Mouse (Mus musculus): ENCODE measurements around the gene Decr2.
A peak's percentile ranks its signal among the peaks of the same experiment; 100 is the strongest.
"Not testable (repeated sequence)": the region's sequence is repeated elsewhere in the genome, so short reads cannot be mapped to it uniquely, and the experiment has no call there.

Gene Decr2

GRCm38 (mm10) chr17:26064916-26065315 is 25.2 kb downstream of the Decr2 start:
- DNase-seq (ENCODE audit: low read depth, low spot score), result no peak

- DNase-seq (ENCODE audit: low read depth, low spot score), result no peak
Observed at GRCm38 (mm10) chr17:26057787-26058567, 32.2 kb downstream of the Decr2 start.

GRCm38 (mm10) chr17:26057278-26057677 is 32.9 kb downstream of the Decr2 start:
- DNase-seq (ENCODE audit: low read depth, low spot score), result no peak

- no peak for DNase-seq (ENCODE audit: low read depth, low spot score)
Observed at GRCm38 (mm10) chr17:26055164-26055563, 35.0 kb downstream of the Decr2 start.

GRCm38 (mm10) chr17:26054133-26054845 is 35.8 kb downstream of the Decr2 start:
- DNase-seq (ENCODE audit: low read depth, low spot score), result no peak

GRCm38 (mm10) chr17:26052706-26053105 is 37.4 kb downstream of the Decr2 start:
- DNase-seq (ENCODE audit: low read depth, low spot score), result no peak

GRCm38 (mm10) chr17:26052074-26052473 is 38.1 kb downstream of the Decr2 start:
- no peak for DNase-seq (ENCODE audit: low read depth, low spot score)

GRCm38 (mm10) chr17:26048118-26048517 is 42.0 kb downstream of the Decr2 start:
- DNase-seq (ENCODE audit: low read depth, low spot score), result no peak

- no peak for DNase-seq (ENCODE audit: low read depth, low spot score)
Observed at GRCm38 (mm10) chr17:26046253-26046997, 43.7 kb downstream of the Decr2 start.

- no peak for DNase-seq (ENCODE audit: low read depth, low spot score)
Observed at GRCm38 (mm10) chr17:26045285-26045684, 44.9 kb downstream of the Decr2 start.

GRCm38 (mm10) chr17:26043249-26043636 is 46.9 kb downstream of the Decr2 start:
- no peak for DNase-seq (ENCODE audit: low read depth, low spot score)

- no peak for DNase-seq (ENCODE audit: low read depth, low spot score)
Observed at GRCm38 (mm10) chr17:26042599-26043248, 47.4 kb downstream of the Decr2 start.

- peak; percentile 45 for DNase-seq (ENCODE audit: low read depth, low spot score)
Observed at GRCm38 (mm10) chr17:26041111-26041802, 48.9 kb downstream of the Decr2 start.

- not testable (repeated sequence) for DNase-seq (ENCODE audit: low read depth, low spot score)
Observed at GRCm38 (mm10) chr17:26040711-26041110, 49.4 kb downstream of the Decr2 start.

- DNase-seq (ENCODE audit: low read depth, low spot score), result no peak
Observed at GRCm38 (mm10) chr17:26032037-26032436, 58.1 kb downstream of the Decr2 start.

GRCm38 (mm10) chr17:26031583-26031982 is 58.6 kb downstream of the Decr2 start:
- no peak for DNase-seq (ENCODE audit: low read depth, low spot score)

All from WW6 (cell line).